Mouse (Mus musculus) neural tube, embryonic 15.5 days (tissue): ENCODE measurements around the gene Gm49721. TPM values are rescaled to one million over a fixed set of nuclear protein-coding genes. Genes with fewer than 3 reads are reported as not detected.
"Not testable (repeated sequence)": the region's sequence is repeated elsewhere in the genome, so short reads cannot be mapped to it uniquely, and the experiment has no call there.

ENCODE experiments used
- ATAC-seq: fragments of 200-750 bp; cut with Nextera tagmentation; 2 replicates; pipeline ENCODE4 v1.8.0; 2017; ENCODE audit warnings: mild to moderate bottlenecking, moderate TSS enrichment, moderate library complexity; ENCODE audit not compliant: low FRiP score
- H3K27ac ChIP-seq: fragments of 300-500 bp; sonication (generic); replicated peaks from 2 replicates; pipeline ENCODE4 v1.5.1; 2015; ENCODE audit warnings: mild to moderate bottlenecking, inconsistent platforms
- H3K27me3 ChIP-seq: fragments of 300-500 bp; sonication (generic); replicated peaks from 2 replicates; pipeline ENCODE4 v1.6.1; 2015; ENCODE audit warnings: inconsistent platforms
- H3K36me3 ChIP-seq: fragments of 300-500 bp; sonication (generic); 2 replicates; pipeline ENCODE4 v1.6.1; 2015; ENCODE audit warnings: inconsistent platforms
- H3K4me1 ChIP-seq: fragments of 300-500 bp; sonication (generic); 2 replicates; pipeline ENCODE4 v1.6.1; 2015; ENCODE audit warnings: inconsistent platforms
- H3K4me2 ChIP-seq: fragments of 300-500 bp; sonication (generic); 2 replicates; pipeline ENCODE4 v1.6.1; 2015; ENCODE audit warnings: inconsistent platforms, mild to moderate bottlenecking, moderate library complexity
- H3K4me3 ChIP-seq: fragments of 300-500 bp; sonication (generic); replicated peaks from 2 replicates; pipeline ENCODE4 v1.5.1; 2015; ENCODE audit warnings: mild to moderate bottlenecking, inconsistent platforms
- H3K9ac ChIP-seq: fragments of 300-500 bp; sonication (generic); replicated peaks from 2 replicates; pipeline ENCODE4 v1.6.1; 2015; ENCODE audit warnings: mild to moderate bottlenecking, inconsistent platforms
- H3K9me3 ChIP-seq: fragments of 300-500 bp; sonication (generic); replicated peaks from 2 replicates; pipeline ENCODE4 v1.6.1; 2016; ENCODE audit warnings: inconsistent platforms
- WGBS: fragments of 180-500 bp; shearing (Covaris S2); methylation state at CpG from one replicate; pipeline ENCODE4 v1.1.7; 2015; ENCODE audit warnings: mixed read lengths; 5-methylcytosine and 5-hydroxymethylcytosine counted together
- polyA plus RNA-seq: library from polyadenylated mRNA; unstranded; fragments of >200 nt; fragmentation: Nextera tagmentation; extraction: Ambion mirVana; gene quantifications from 2 replicates; pipeline ENCODE4 v1.2.1, GENCODE M21; 2015

Gm49721 gene
- polyA plus RNA-seq, 1 experiment from 2014 or later, result 0.28 TPM

DNA sequence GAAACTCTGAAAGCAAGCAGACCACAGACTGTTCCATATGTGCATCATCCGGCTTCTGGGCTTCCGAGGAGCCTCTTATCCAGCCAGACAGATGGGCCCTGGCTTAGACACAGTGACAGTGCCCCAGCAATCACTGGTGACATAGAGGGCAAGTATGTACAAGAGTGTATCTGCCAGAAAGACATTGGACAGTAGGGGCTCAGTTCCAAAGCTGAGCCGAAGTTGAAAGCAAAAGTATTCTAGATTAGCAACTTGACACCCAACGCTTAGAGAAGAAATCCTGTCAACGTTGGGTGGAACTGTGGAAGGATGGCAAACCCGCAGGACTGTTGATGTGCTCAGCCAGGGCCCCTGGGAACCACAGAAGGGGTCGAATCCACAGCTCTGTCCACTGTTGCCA, 51.5 kb downstream of the Gm49721 start:
- not testable (repeated sequence) for ATAC-seq, H3K36me3 ChIP-seq, H3K4me2 ChIP-seq, H3K9ac ChIP-seq, H3K4me1 ChIP-seq, H3K4me3 ChIP-seq, H3K9me3 ChIP-seq, H3K27me3 ChIP-seq, H3K27ac ChIP-seq
- 88% methylated on average over 5 of the region's 7 CpGs for WGBS

DNA sequence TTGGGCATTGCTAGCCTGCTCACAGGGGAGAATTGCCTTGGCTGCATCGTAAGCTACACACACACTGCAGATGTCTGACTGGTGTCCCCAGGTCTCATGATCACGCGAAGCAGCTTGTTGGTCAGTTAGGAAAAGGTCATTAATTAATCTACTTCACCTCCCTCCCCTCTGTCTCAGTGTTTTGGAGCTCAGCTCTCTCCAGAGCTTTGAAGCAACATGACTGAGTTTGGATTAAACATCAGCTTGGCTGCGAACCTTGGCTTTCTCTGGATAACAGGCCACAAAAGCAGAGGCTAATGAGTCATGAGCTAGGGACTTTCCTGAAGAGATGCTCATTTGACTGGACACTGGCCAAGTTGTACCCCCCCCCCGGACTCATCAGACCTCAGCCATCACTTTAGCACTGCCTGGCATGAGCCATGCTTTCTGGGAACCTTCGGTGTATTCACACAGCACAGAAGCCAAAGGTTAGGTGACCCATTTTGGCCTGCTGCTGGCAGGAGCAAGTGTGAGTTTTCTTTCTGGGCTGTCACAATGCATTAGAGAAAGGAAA, 52.0 kb downstream of the Gm49721 start:
- not testable (repeated sequence) for H3K4me1 ChIP-seq, H3K4me2 ChIP-seq, H3K9me3 ChIP-seq, H3K27ac ChIP-seq, H3K4me3 ChIP-seq, H3K9ac ChIP-seq, H3K36me3 ChIP-seq, ATAC-seq, H3K27me3 ChIP-seq
- 82% methylated on average over 3 of the region's 6 CpGs for WGBS

DNA sequence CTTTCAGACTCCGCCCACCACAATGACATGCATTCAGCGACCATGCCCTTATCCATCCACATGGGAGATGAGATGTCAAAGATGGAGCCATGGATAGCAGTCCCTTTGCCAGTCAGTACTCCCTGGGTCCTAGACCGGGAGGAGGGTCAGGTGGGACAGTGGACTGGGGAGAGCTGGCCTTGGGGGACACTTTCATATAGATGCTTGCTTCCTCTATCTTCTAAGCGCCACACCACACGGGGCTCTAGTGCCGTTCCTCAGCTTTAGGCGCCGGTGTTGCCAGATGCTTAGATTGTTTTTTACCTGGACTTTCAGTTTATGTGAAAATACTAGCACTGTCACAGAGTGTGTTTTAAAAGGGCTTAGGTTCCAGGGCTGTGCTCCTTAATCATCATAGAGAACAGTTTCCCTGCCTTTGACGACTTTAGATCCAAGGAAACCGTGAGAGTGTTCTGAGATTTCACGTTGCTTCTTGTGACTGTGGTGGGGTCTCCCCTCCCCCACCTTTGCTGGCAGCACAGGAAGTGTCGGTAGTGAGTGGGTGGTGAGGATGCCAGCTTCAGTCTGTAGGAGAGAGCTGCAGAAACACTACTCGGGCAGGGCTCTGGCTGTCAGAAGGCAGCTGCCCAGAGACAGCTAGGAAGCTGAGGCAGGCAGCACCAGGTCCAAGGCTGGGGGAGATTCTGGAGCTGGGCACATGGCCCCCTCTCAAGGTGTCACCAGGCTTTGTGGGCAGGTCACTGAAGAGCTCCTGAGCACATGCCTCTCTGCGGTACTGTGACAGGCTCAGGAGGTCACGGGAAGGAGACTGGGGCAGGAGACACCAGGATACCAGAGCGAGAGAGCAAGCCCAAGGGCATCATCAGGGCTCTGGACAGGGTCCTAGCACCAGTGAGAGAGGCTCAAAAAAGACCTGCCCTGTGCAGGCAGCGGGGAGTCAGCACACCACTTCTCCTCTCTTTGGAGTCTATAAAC, 54.8 kb downstream of the Gm49721 start:
- H3K27ac ChIP-seq, H3K9ac ChIP-seq, H3K27me3 ChIP-seq, H3K4me2 ChIP-seq, H3K36me3 ChIP-seq, H3K9me3 ChIP-seq, H3K4me1 ChIP-seq, H3K4me3 ChIP-seq: not testable (repeated sequence)
- ATAC-seq, result peak; percentile 24; the same call in 1 of the 2 replicates
- WGBS, result 46% methylated on average over 3 of the region's 17 CpGs

DNA sequence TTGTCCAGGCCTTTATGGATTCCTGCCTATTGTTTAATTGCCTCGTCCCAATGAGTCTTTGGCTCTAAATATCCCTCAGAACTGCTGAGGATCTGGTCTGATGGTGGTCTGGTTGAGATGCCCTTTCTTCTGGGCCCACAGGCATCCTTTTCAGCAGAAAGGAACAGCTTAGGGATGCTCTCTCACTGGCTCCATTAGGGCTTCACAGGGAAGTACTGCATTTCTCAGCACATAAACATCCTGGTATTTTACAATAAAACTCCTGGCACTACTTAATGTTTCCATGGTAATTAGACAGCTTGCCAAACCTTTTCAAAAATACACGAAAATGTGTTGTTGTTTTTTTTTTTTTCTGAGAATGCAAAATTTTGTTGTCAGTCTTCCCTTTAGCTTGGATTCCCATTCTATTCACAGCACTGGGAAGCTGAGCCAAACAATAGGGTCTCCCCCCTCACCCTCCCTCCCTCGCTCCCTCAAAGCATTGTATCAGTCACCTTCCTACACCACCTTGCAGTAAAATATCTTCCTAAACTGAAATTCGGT, 90.4 kb downstream of the Gm49721 start:
- H3K4me2 ChIP-seq, H3K9me3 ChIP-seq, H3K27me3 ChIP-seq, H3K4me3 ChIP-seq, H3K27ac ChIP-seq, H3K4me1 ChIP-seq, H3K36me3 ChIP-seq, H3K9ac ChIP-seq: not testable (repeated sequence)
- peak; percentile 53; the same call in 1 of the 2 replicates for ATAC-seq
- 17% methylated on average over 2 of the region's 4 CpGs for WGBS

DNA sequence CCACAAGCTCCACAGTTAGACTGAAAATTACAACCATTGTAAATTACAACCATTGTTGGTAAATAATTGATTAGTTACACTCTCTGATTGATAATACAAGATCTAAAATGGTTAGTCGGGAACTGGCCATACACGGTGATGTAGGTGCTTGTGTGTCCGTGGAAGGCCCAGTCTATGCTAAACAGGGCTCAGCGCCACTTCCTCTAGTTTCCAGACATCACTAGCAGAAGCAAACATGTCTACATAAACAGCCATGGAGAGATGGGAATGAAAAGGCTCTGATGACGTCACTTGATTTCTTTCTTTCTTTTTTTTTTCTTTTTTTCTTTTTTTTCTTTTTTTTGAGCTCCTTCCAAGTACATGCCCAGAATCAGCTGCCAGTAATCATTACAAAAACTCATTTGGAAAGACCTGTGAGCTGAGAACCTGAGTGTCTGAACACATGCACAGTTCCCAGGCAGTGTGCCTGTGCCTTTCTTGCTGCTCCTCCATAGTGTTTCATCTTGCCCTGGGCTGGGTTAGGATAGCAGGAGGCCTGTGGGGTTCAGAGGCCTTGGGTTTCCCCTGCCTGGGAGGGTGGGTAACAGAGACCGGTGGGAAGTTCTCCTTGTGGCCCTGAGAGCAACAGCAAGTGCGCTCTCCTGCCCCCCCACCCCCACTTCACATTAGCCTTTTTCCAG, 91.0 kb downstream of the Gm49721 start:
- not testable (repeated sequence) for H3K27me3 ChIP-seq, H3K36me3 ChIP-seq, H3K4me1 ChIP-seq, H3K4me2 ChIP-seq, ATAC-seq, H3K9ac ChIP-seq, H3K9me3 ChIP-seq, H3K27ac ChIP-seq, H3K4me3 ChIP-seq
- 48% methylated on average over 6 of the region's 7 CpGs for WGBS

DNA sequence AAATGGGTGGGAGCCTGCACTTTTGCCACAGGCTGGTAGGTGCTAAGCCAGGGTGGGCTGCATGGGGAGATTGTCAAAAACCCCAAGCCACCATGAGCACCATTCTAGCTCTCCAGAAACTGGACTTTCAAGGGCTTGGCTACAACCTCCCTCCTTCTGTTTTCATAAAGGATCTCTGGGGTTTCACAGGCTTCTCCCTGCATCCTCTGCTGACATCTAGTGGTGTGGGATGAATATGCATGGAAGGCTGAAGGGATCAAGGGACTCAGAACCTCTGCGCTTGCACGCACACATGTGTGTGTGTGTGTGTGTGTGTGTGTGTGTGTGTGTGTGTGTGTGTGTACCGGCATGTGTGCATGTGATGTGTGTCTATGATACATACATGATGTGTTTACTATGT, 95.8 kb downstream of the Gm49721 start:
- H3K27ac ChIP-seq, H3K4me3 ChIP-seq, H3K27me3 ChIP-seq, H3K9ac ChIP-seq, H3K36me3 ChIP-seq, H3K4me1 ChIP-seq, H3K9me3 ChIP-seq, H3K4me2 ChIP-seq: not testable (repeated sequence)
- WGBS, result 35% methylated on average over 3 of the region's 3 CpGs
- peak; percentile 67; the same call in 1 of the 2 replicates for ATAC-seq

DNA sequence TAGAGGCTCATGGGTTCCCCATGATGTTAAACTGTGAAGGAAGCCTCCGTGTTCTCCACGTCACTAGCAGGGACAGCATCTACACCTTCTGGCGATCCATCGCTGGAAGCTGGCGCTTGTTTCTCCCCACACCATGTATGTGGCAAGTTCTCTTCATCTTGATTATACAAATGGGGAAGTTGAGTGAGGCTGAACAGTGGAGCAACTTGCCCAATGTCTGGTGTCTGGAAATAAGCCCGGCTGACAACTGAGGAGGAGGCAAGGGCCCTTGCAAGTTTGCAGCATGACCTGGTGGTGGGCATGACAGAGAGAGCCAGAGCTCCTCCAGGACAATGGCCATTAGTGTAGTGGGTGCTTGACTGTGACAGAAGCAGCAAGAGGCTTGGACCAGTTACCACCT, 96.8 kb downstream of the Gm49721 start:
- ATAC-seq, H3K9ac ChIP-seq, H3K4me2 ChIP-seq, H3K4me1 ChIP-seq, H3K27me3 ChIP-seq, H3K4me3 ChIP-seq, H3K27ac ChIP-seq, H3K9me3 ChIP-seq, H3K36me3 ChIP-seq: not testable (repeated sequence)
- 87% methylated on average over 5 of the region's 6 CpGs for WGBS

DNA sequence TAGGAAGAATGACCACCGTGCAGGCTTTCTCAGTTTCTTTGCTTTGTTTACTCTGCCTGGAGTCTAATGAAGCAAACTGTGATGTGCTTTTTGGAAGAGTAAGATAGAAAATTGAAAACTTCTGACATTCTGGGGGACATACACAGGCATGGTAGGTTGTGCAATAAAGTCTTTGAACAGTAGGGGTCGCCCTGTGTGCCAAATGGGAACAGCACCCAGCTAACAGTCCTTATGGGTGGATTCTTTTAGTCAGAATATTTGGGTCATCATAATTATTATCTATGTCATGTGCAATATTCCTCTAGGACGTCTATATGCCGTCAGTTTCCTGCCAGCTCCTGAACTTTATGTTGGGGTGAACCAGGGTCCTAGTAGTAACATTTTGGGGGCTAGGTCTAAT, 100.9 kb downstream of the Gm49721 start:
- H3K9me3 ChIP-seq, ATAC-seq, H3K27ac ChIP-seq, H3K4me3 ChIP-seq, H3K9ac ChIP-seq, H3K36me3 ChIP-seq, H3K27me3 ChIP-seq, H3K4me2 ChIP-seq, H3K4me1 ChIP-seq: not testable (repeated sequence)
- WGBS, result 0% methylated on average over 1 of the region's 4 CpGs

DNA sequence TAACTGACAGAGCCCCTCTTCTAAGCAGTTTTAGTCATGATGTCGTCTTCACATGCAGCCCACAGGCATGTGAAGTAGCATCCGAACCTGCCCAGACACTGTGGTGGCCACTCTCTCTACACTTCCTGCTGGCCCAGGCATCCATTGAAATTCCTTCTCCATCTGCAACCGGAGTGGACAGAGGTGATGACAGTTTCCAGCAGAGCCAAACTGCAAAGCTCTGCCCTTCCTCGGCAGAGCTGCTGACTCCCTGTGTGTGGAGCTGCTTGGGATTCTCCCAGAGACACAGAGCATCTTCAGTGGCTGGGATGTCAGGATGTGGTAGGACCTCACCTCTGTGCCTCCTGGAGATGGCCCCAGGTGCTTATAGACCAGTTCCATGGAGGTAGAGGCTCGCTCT, 105.8 kb downstream of the Gm49721 start:
- not testable (repeated sequence) for ATAC-seq, H3K9ac ChIP-seq, H3K4me2 ChIP-seq, H3K4me3 ChIP-seq, H3K36me3 ChIP-seq, H3K9me3 ChIP-seq, H3K4me1 ChIP-seq, H3K27me3 ChIP-seq, H3K27ac ChIP-seq
- no CpG with 5 or more reads among the region's 5 CpGs for WGBS

DNA sequence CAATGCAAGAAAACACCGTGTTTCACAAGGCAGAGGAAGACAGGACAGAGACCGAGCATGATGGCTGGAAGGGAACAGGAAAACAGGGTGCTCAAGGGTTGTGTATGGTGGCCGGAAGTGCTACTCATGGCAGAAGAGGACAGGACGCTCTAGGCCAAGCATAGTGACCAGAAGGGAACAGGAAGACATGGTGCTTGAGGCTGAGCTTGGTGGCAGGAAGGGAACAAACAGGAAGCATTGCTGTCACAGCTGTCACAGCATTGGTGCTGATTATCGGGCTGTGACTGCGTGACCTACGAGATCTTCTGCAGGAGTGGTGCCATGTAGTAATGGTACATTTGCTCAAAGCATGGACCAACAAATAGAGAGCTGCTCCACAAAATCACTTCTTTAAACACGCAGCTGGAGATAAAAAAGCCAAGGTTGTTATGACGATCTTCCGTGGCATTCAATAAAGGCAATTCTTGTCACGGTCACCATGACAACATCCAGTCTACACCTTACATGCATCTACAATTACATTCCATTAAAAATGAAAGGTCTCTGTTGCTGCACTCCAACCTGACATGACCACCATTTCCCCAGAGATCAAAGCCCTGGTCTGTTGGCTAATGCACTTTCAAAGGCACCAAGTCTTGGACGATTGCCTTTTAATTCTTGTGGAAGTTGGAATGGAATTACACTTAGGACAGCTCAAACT, 106.9 kb downstream of the Gm49721 start:
- H3K9me3 ChIP-seq, H3K27ac ChIP-seq, H3K27me3 ChIP-seq, H3K4me2 ChIP-seq, ATAC-seq, H3K4me1 ChIP-seq, H3K9ac ChIP-seq, H3K4me3 ChIP-seq, H3K36me3 ChIP-seq: not testable (repeated sequence)
- WGBS, result no CpG with 5 or more reads among the region's 12 CpGs

DNA sequence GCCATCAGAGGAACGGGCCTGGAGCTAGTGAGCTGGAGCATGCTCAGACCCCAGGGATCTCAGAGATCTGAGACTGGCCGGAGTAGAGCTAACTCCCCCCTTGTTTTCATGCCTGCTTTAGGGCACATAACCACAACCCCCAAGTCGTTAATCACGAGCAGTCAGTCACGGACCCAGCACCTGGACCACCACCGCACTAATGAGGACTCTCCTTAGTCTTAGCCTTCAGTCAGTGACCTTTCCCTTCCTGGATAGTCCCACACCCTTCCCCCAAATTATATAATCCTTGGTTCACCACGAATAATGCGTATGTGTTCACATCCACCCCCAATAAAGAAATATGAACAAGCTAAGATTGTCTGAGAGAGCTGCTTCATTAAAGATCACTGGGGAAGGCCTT, 108.1 kb downstream of the Gm49721 start:
- not testable (repeated sequence) for H3K36me3 ChIP-seq, H3K9ac ChIP-seq, H3K9me3 ChIP-seq, H3K27me3 ChIP-seq, H3K4me1 ChIP-seq, H3K4me2 ChIP-seq, H3K4me3 ChIP-seq, ATAC-seq, H3K27ac ChIP-seq
- WGBS, result 79% methylated on average over 6 of the region's 8 CpGs
